Mouse (Mus musculus) brain, embryonic 14.5 days (tissue): Measurements from ENCODE around the gene Dmpk. TPM values are rescaled to one million over a fixed set of nuclear protein-coding genes. Genes with fewer than 3 reads are reported as not detected.

Experiments
- DNase-seq: peaks from one replicate; pipeline ENCODE4 v3.0.0-alpha.2; 2011; ENCODE audit warnings: low read depth
- CTCF ChIP-seq: fragments of 200-500 bp; IDR thresholded peaks from 2 replicates; pipeline ENCODE4 v1.5.1; 2012; ENCODE audit warnings: inconsistent platforms, mild to moderate bottlenecking, moderate library complexity, borderline replicate concordance; ENCODE audit not compliant: insufficient read depth, insufficient read length; ENCODE audit errors: extremely low read depth
- POLR2A ChIP-seq: fragments of 200-500 bp; IDR thresholded peaks from 2 replicates; pipeline ENCODE4 v1.6.1; 2012; ENCODE audit warnings: mild to moderate bottlenecking, inconsistent platforms, borderline replicate concordance; ENCODE audit not compliant: poor library complexity, insufficient read depth, insufficient read length, severe bottlenecking; ENCODE audit errors: extremely low read depth
- polyA plus RNA-seq: library from polyadenylated mRNA; depleted of rRNA; stranded (reverse); fragments of >200 nt; gene quantifications from 2 replicates; pipeline ENCODE4 v1.2.3, GENCODE M21; 2012; rRNA removed

The Dmpk gene
- polyA plus RNA-seq, 1 experiment: 74.8 TPM

GRCm38 (mm10) chr7:19131324-19131848 lies 47.7 kb downstream of the Dmpk start:
- peak; percentile 99 for DNase-seq
- peak; percentile 73 for TF ChIP-seq CTCF
- peak; percentile 5; the same call in 1 of the 2 replicates for TF ChIP-seq POLR2A

- no peak for TF ChIP-seq CTCF
- TF ChIP-seq POLR2A: no peak
- DNase-seq: no peak
Observed at GRCm38 (mm10) chr7:19136168-19136567, 52.5 kb downstream of the Dmpk start.

- TF ChIP-seq POLR2A (no peak), CTCF (no peak)
- DNase-seq: no peak
Observed at GRCm38 (mm10) chr7:19136673-19137334, 53.2 kb downstream of the Dmpk start.

GRCm38 (mm10) chr7:19137380-19137779 lies 53.7 kb downstream of the Dmpk start:
- peak; percentile 43 for DNase-seq

More at GRCm38 (mm10) chr7:19137380-19137779, 53.7 kb downstream of the Dmpk start:
- no peak for TF ChIP-seq POLR2A
- peak; percentile 63 for TF ChIP-seq CTCF

Other genes with a start within 250 kb of the Dmpk start
- gene Mill2, start 243.9 kb upstream of the Dmpk start, polyA plus RNA-seq: 0.57 and 0.98 TPM in 2 replicates
- 8.3 and 8.5 TPM in 2 replicates for gene Pglyrp1, start 212.5 kb upstream of the Dmpk start, polyA plus RNA-seq
- 26.5 and 33.3 TPM in 2 replicates for gene Ccdc61, start 173.4 kb upstream of the Dmpk start, polyA plus RNA-seq
- 20.7 and 52.7 TPM in 2 replicates for gene Nova2, start 158.0 kb upstream of the Dmpk start, polyA plus RNA-seq
- 2.1 and 2.7 TPM in 2 replicates for gene Nanos2, start 96.4 kb upstream of the Dmpk start, polyA plus RNA-seq
- 14.2 and 16.1 TPM in 2 replicates for gene Mypop, start 92.6 kb upstream of the Dmpk start, polyA plus RNA-seq
- gene Irf2bp1, start 79.8 kb upstream of the Dmpk start, polyA plus RNA-seq: 48.9 and 54.6 TPM in 2 replicates
- not detected in 2 replicates for gene Foxa3, start 60.3 kb upstream of the Dmpk start, polyA plus RNA-seq
- 91.6 and 97.6 TPM in 2 replicates for gene Sympk, start 59.5 kb upstream of the Dmpk start, polyA plus RNA-seq
- 0.07 TPM in 1 of 2 replicates, not detected in the other for gene Rsph6a, start 29.2 kb upstream of the Dmpk start, polyA plus RNA-seq
- gene Dmwd, start 7.6 kb upstream of the Dmpk start, polyA plus RNA-seq: 178 and 209 TPM in 2 replicates
- 16.3 and 27.6 TPM in 2 replicates for gene Six5, start 10.7 kb downstream of the Dmpk start, polyA plus RNA-seq
- 5.2 and 5.9 TPM in 2 replicates for gene Gm4969, start 34.5 kb downstream of the Dmpk start, polyA plus RNA-seq
- gene Fbxo46, start 36.0 kb downstream of the Dmpk start, polyA plus RNA-seq: 15.9 and 18.1 TPM in 2 replicates
- 18.3 and 20.8 TPM in 2 replicates for gene Qpctl, start 65.4 kb downstream of the Dmpk start, polyA plus RNA-seq
- gene Snrpd2, start 65.9 kb downstream of the Dmpk start, polyA plus RNA-seq: 95.5 and 107 TPM in 2 replicates
- gene Gipr, start 82.3 kb downstream of the Dmpk start, polyA plus RNA-seq: 9.6 and 24.5 TPM in 2 replicates
- 42.4 and 48.3 TPM in 2 replicates for gene Eml2, start 92.6 kb downstream of the Dmpk start, polyA plus RNA-seq
- gene Gpr4, start 128.7 kb downstream of the Dmpk start, polyA plus RNA-seq: 4.7 and 5.3 TPM in 2 replicates
- gene Opa3, start 144.5 kb downstream of the Dmpk start, polyA plus RNA-seq: 31.1 and 33.3 TPM in 2 replicates
- gene Vasp, start 188.0 kb downstream of the Dmpk start, polyA plus RNA-seq: 66.4 and 89.0 TPM in 2 replicates
- 1.1 and 1.3 TPM in 2 replicates for gene Ppm1n, start 196.2 kb downstream of the Dmpk start, polyA plus RNA-seq
- gene Rtn2, start 198.8 kb downstream of the Dmpk start, polyA plus RNA-seq: 159 and 189 TPM in 2 replicates
- gene Fosb, start 226.2 kb downstream of the Dmpk start, polyA plus RNA-seq: 0.19 and 0.23 TPM in 2 replicates